Mouse (Mus musculus) hindbrain, postnatal 0 days (tissue): ENCODE measurements at regions not wholly inside any gene's neighbourhood (a gene's known extent, or its start where the extent isn't known, plus 50 kb on each side); places are given as distances from the start of the nearest gene placed in this dataset.

Experiments
- ATAC-seq: fragments of 200-750 bp; cut with Nextera tagmentation; 2 replicates; pipeline ENCODE4 v1.8.0; 2017; ENCODE audit warnings: mild to moderate bottlenecking, moderate TSS enrichment, moderate library complexity
- DNase-seq: peaks from one replicate; pipeline ENCODE4 v3.0.0-alpha.2; 2015; ENCODE audit warnings: low spot score
- H3K27ac ChIP-seq: fragments of 300-500 bp; sonication (generic); 2 replicates; pipeline ENCODE4 v1.5.1; 2014; ENCODE audit warnings: mild to moderate bottlenecking
- H3K27me3 ChIP-seq: fragments of 300-500 bp; sonication (generic); 2 replicates; pipeline ENCODE4 v1.6.1; 2014; ENCODE audit warnings: low read length, mixed read lengths; ENCODE audit not compliant: insufficient read depth
- H3K36me3 ChIP-seq: fragments of 300-500 bp; sonication (generic); 2 replicates; pipeline ENCODE4 v1.6.1; 2014; ENCODE audit warnings: low read length, mixed read lengths; ENCODE audit not compliant: insufficient read depth
- H3K4me1 ChIP-seq: fragments of 300-500 bp; sonication (generic); 2 replicates; pipeline ENCODE4 v1.6.1; 2014; ENCODE audit warnings: antibody characterized with exemption, low read length, mixed read lengths; ENCODE audit not compliant: insufficient read depth
- H3K4me2 ChIP-seq: fragments of 300-500 bp; sonication (generic); 2 replicates; pipeline ENCODE4 v1.6.1; 2014; ENCODE audit warnings: low read depth, mild to moderate bottlenecking, low read length, moderate library complexity, mixed read lengths
- H3K4me3 ChIP-seq: fragments of 300-500 bp; sonication (generic); 2 replicates; pipeline ENCODE4 v1.5.1; 2014; ENCODE audit warnings: low read length
- H3K9ac ChIP-seq: fragments of 300-500 bp; sonication (generic); replicated peaks from 2 replicates; pipeline ENCODE4 v1.6.1; 2014; ENCODE audit warnings: mild to moderate bottlenecking, low read length, moderate library complexity, mixed read lengths
- H3K9me3 ChIP-seq: fragments of 300-500 bp; sonication (generic); 2 replicates; pipeline ENCODE4 v1.6.1; 2016; ENCODE audit warnings: low read length, mixed read lengths
- CTCF ChIP-seq: IDR thresholded peaks from 2 replicates; pipeline ENCODE4 v1.5.1; 2016; ENCODE audit warnings: antibody characterized with exemption, control low read depth, low read depth
- WGBS: fragments of 180-500 bp; shearing (Covaris S2); extraction: QIAGEN DNeasy Blood & Tissue Kit; methylation state at CpG from one replicate; pipeline ENCODE4 v1.1.7; 2014; 5-methylcytosine and 5-hydroxymethylcytosine counted together

GRCm38 (mm10) chr2:178670952-178671351, 240.6 kb downstream of the Cdh26 start:
- 0 out of 2 replicates have a peak, but pooled peaks cover 9% of the 10 kb centered on the region for H3K4me1 ChIP-seq
- H3K4me3 ChIP-seq = no peak overlapping the region
- TF ChIP-seq CTCF = no peak
- no peaks in the 10 kb centered on the region for H3K9me3 ChIP-seq
- H3K4me2 ChIP-seq = no peak overlapping the region
- DNase-seq = peak; percentile 49
- H3K27ac ChIP-seq = no peak overlapping the region
- 0 out of 2 replicates have a peak, but pooled peaks have one; percentile 22 for ATAC-seq
- no peak overlapping the region for H3K9ac ChIP-seq
- H3K36me3 ChIP-seq = no peaks in the 10 kb centered on the region
- WGBS = 45% methylated on average over 11 of the region's 11 CpGs
- 0 out of 2 replicates have a peak, but pooled peaks cover 4% of the 10 kb centered on the region for H3K27me3 ChIP-seq

GRCm38 (mm10) chr2:178673621-178674020, 243.3 kb downstream of the Cdh26 start:
- Histone ChIP-seq H3K36me3 (no peaks in the 10 kb centered on the region), H3K27ac (no peak overlapping the region), H3K4me2 (no peak overlapping the region), H3K4me3 (no peak overlapping the region), H3K27me3 (no peaks in the 10 kb centered on the region), H3K9me3 (no peaks in the 10 kb centered on the region), H3K4me1 (0 out of 2 replicates have a peak, but pooled peaks cover 9% of the 10 kb centered on the region), H3K9ac (no peak overlapping the region)
- no peak for ATAC-seq
- 65% methylated on average over 4 of the region's 4 CpGs for WGBS
- TF ChIP-seq CTCF = no peak
- DNase-seq = no peak

DNA sequence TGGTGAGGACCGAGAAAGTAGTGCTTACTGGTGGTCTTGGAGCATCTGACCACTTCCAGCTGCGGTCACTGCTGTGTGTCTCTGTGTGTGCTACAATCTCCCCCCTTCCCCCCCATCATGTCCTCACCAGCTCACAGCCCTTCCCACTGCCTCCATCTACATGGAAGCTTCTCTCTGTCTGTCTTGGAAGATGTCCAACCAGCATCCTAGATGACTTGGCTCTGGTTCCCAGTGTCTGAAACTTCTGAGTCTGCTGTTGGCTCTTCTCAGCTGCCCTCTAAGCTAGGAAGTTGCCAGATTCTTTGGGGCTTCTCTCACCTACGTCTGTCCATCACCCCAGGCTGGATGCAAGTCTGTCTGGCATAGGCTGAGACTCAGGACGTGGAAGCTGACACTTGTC, 244.3 kb downstream of the Cdh26 start:
- ATAC-seq (peak; percentile 50; the same call in 1 of the 2 replicates), DNase-seq (peak; percentile 68)
- Histone ChIP-seq H3K9ac (no peak overlapping the region), H3K4me2 (no peak overlapping the region), H3K4me3 (no peak overlapping the region), H3K4me1 (0 out of 2 replicates have a peak, but pooled peaks cover 9% of the 10 kb centered on the region), H3K9me3 (no peaks in the 10 kb centered on the region), H3K27ac (no peak overlapping the region), H3K36me3 (no peaks in the 10 kb centered on the region), H3K27me3 (no peaks in the 10 kb centered on the region)
- TF ChIP-seq CTCF = no peak
- WGBS = 53% methylated on average over 4 of the region's 4 CpGs

DNA sequence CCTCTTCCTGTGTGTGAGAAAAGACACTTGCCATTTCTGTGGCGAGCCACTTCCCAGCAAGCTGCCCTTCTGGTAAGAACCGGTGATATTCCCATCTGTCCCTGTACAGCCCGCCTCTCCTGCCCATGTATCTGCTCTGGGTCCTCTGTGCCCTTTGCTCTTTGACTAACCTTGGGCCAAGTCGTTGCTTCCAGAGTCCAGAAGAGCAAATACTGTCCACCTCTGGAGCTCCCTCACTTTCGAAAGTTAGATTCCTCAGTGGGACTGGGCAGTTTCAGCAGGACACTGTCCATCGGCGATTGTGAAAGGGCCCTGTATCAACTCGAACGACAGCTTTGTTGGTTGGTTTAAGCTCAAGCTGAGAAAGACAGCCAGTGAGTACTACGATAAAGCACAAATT, 246.6 kb downstream of the Cdh26 start:
- 87% methylated on average over 10 of the region's 10 CpGs for WGBS
- H3K9me3 ChIP-seq = no peaks in the 10 kb centered on the region
- H3K4me1 ChIP-seq = 0 out of 2 replicates have a peak, but pooled peaks cover 9% of the 10 kb centered on the region
- ATAC-seq (no peak), DNase-seq (no peak)
- no peak overlapping the region for H3K27ac ChIP-seq
- H3K4me2 ChIP-seq = no peak overlapping the region
- no peak overlapping the region for H3K4me3 ChIP-seq
- TF ChIP-seq CTCF = no peak
- H3K27me3 ChIP-seq = no peaks in the 10 kb centered on the region
- no peak overlapping the region for H3K9ac ChIP-seq
- H3K36me3 ChIP-seq = no peaks in the 10 kb centered on the region

- WGBS = 65% methylated on average over 3 of the region's 3 CpGs
- TF ChIP-seq CTCF = no peak
- no peak for ATAC-seq
These were observed 250.0 kb downstream of the Cdh26 start for GRCm38 (mm10) chr2:178680368-178680767.

DNA sequence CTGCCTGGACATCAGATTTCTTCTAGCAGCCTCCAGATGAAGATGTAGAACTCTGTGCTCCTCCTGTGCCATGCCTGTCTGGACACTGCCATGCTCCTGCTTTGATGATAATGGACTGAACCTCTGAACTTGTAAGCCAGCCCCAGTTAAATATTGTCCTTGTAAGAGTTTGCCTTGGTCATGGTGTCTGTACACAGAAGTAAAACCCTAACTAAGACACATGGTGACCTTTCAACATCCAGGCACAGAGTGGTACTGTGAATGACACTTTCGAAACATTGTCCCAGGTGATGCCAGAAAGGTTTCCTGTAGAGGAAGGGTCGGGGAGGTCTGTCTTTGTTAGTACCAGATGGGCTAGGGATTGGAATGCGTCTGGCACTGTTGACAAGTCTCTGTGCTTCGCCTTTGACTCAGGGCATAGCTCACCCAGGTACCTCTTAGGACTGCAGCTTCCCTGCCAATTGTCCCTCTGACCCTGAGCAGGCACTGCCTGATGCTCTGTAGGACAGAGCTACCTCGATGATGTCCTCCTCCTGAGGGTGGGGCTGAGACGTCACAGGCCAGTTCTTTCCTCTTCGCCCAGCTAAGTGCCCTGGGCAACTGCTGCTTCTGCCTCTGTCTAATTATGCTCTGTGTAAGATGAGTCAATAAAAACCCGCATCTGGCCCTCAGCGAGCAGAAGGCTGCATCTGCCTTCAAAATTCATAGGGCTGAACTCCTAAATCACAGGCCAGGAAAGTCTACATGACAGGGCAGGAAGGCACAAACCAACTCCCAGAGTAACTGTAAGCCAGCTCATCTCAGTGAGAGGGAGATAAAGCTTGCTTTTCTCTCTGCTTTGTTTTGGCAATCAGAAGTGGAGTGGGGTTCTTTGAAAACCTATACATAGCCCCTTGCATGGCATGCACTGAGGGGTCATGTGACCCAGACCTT, 254.0 kb downstream of the Cdh26 start:
- Histone ChIP-seq H3K27ac (no peak overlapping the region), H3K4me2 (no peak overlapping the region), H3K4me3 (no peak overlapping the region), H3K9ac (no peak overlapping the region), H3K36me3 (no peaks in the 10 kb centered on the region), H3K4me1 (no peaks in the 10 kb centered on the region), H3K9me3 (no peaks in the 10 kb centered on the region), H3K27me3 (no peaks in the 10 kb centered on the region)
- no peak for TF ChIP-seq CTCF
- 62% methylated on average over 9 of the region's 9 CpGs for WGBS
- ATAC-seq = no peak
- DNase-seq = no peak

More at GRCm38 (mm10) chr2:178680368-178680767, 250.0 kb downstream of the Cdh26 start:
- H3K4me3 ChIP-seq = no peak overlapping the region
- no peaks in the 10 kb centered on the region for H3K9me3 ChIP-seq
- no peaks in the 10 kb centered on the region for H3K36me3 ChIP-seq
- H3K27me3 ChIP-seq = no peaks in the 10 kb centered on the region
- no peak overlapping the region for H3K27ac ChIP-seq
- no peak overlapping the region for H3K9ac ChIP-seq
- no peak for DNase-seq
- H3K4me2 ChIP-seq = no peak overlapping the region
- no peaks in the 10 kb centered on the region for H3K4me1 ChIP-seq

- TF ChIP-seq CTCF = no peak
These were observed 254.9 kb downstream of the Cdh26 start for GRCm38 (mm10) chr2:178685211-178685610.

More at GRCm38 (mm10) chr2:178685211-178685610, 254.9 kb downstream of the Cdh26 start:
- Histone ChIP-seq H3K36me3 (no peaks in the 10 kb centered on the region), H3K4me2 (no peak overlapping the region), H3K27ac (no peak overlapping the region), H3K4me1 (no peaks in the 10 kb centered on the region), H3K9me3 (no peaks in the 10 kb centered on the region), H3K27me3 (no peaks in the 10 kb centered on the region), H3K9ac (no peak overlapping the region), H3K4me3 (no peak overlapping the region)
- DNase-seq = no peak
- ATAC-seq = no peak
- WGBS = 88% methylated on average over 5 of the region's 5 CpGs
